Mouse (Mus musculus): ENCODE measurements around the gene Clec2d. TPM values are rescaled to one million over a fixed set of nuclear protein-coding genes. Genes with fewer than 3 reads are reported as not detected.

Gene Clec2d
- total and polyA plus RNA-seq, 3 experiments, result 0.50 to 2.8 TPM; not detected in 1

- TF ChIP-seq GABPA (IDR thresholded peaks at IDR 0.05; ENCODE audit: low read depth, low read length), result no peak
- no peak for TF ChIP-seq POLR2AphosphoS5 (IDR thresholded peaks at IDR 0.05; ENCODE audit: borderline replicate concordance, low read depth, low read length)
- no peak for TF ChIP-seq USF1 (IDR thresholded peaks at IDR 0.05; ENCODE audit: low read depth, low read length)
- no peak for TF ChIP-seq POLR2AphosphoS2 (IDR thresholded peaks at IDR 0.05; ENCODE audit: low read length)
- no peak for TF ChIP-seq MYC (IDR thresholded peaks at IDR 0.05; ENCODE audit: low read depth, low read length)
Measured at GRCm38 (mm10) chr6:129229774-129230578, 49.6 kb downstream of the Clec2d start (continued).

GRCm38 (mm10) chr6:129232005-129232841 lies 51.8 kb downstream of the Clec2d start:
- Histone ChIP-seq H3K9me3 (replicated peaks; ENCODE audit: insufficient read depth, low read length) (no peaks in the 10 kb centered on the region), H3K27me3 (ENCODE audit: control insufficient read depth in 1 of 2, insufficient read depth in 2 of 2, low read length in 2 of 2) (no peaks in the 10 kb centered on the region), H3K36me3 (ENCODE audit: control insufficient read depth in 1 of 2, insufficient read depth in 2 of 2, low read length in 2 of 2) (peaks cover 0 to 73% of the 10 kb centered on the region in 2 experiments; a peak in 2 of 4 replicates), H3K9ac (ENCODE audit: control insufficient read depth, low read depth, low read length, poor library complexity, severe bottlenecking) (peak overlapping the region; percentile 62), H3K79me2 (ENCODE audit: control insufficient read depth, insufficient read depth, low read length, poor library complexity) (peaks cover 5% of the 10 kb centered on the region; the same call in 1 of the 2 replicates), H3K27ac (ENCODE audit: control insufficient read depth, low read depth, low read length) (peak overlapping the region; percentile 100), H3K4me3 (ENCODE audit: control insufficient read depth in 1 of 2, insufficient read depth in 1 of 2, low read depth in 2 of 2, low read length in 2 of 2) (no peak overlapping the region; a peak in 1 of 4 replicates), H3K4me1 (ENCODE audit: control insufficient read depth in 1 of 2, insufficient read depth in 2 of 2, low read length in 2 of 2) (peaks cover 43 to 66% of the 10 kb centered on the region in 2 experiments)
- DNase-seq (ENCODE audit: low read depth, low spot score), result peak; percentile 53
- TF ChIP-seq HCFC1 (IDR thresholded peaks at IDR 0.05; ENCODE audit: low read depth, low read length) (no peak), MYB (IDR thresholded peaks at IDR 0.05; ENCODE audit: low read depth, low read length) (no peak), JUND (IDR thresholded peaks at IDR 0.05; ENCODE audit: low read depth, low read length) (no peak), ETS1 (IDR thresholded peaks at IDR 0.05; ENCODE audit: low read depth, low read length) (0 out of 2 replicates have a peak, but pooled peaks have one; percentile 17), NRF1 (IDR thresholded peaks at IDR 0.05; ENCODE audit: insufficient read depth, low read depth, low read length, poor library complexity, severe bottlenecking) (no peak), BHLHE40 (IDR thresholded peaks at IDR 0.05; ENCODE audit: borderline replicate concordance, low read depth, low read length) (no peak), MXI1 (IDR thresholded peaks at IDR 0.05; ENCODE audit: low read depth, low read length) (no peak), EP300 (IDR thresholded peaks at IDR 0.05; ENCODE audit: low read depth in 1 of 2, low read length in 2 of 2) (peak in 1 of 2 experiments; percentile 45; a peak in 2 of 4 replicates), CTCF (IDR thresholded peaks at IDR 0.05 in 2 of 3, conservative IDR thresholded peaks at IDR 0.05 in 1 of 3; ENCODE audit: control insufficient read depth in 1 of 3, insufficient read depth in 1 of 3, low read depth in 2 of 3, low read length in 3 of 3, poor library complexity in 1 of 3, severe bottlenecking in 1 of 3) (no peak), MAX (IDR thresholded peaks at IDR 0.05; ENCODE audit: low read length) (peak; percentile 49), TBP (IDR thresholded peaks at IDR 0.05; ENCODE audit: low read depth, low read length) (no peak), MYC (IDR thresholded peaks at IDR 0.05; ENCODE audit: low read depth, low read length) (no peak), MAZ (IDR thresholded peaks at IDR 0.05; ENCODE audit: low read depth, low read length) (no peak), CHD1 (IDR thresholded peaks at IDR 0.05; ENCODE audit: low read depth, low read length) (peak; percentile 95)
